Mouse (Mus musculus) layer of hippocampus, adult 8-10 months (tissue): ENCODE data around the gene Jpt1. TPM values are rescaled to one million over a fixed set of nuclear protein-coding genes. Genes with fewer than 3 reads are reported as not detected.

Experiments used
- microRNA-seq, 2 experiments: library from miRNA; unstranded; fragments of <30 nt; microRNA quantifications; one replicate each; pipeline ENCODE4 v1.2.0; 2022
- total RNA-seq, 4 experiments: library from RNA; stranded (reverse); gene quantifications; 2 replicates each; pipeline ENCODE4 v1.2.4; 2022

The Jpt1 gene
- total RNA-seq, 4 experiments from 2014 or later, result 109 to 139 (median 124) TPM

Small RNAs within 50 kb of the gene (microRNA-seq; reads per million reads assigned to microRNA genes)
- 0 reads per million in 2 experiments for gene Mir3968

Other genes with a start within 250 kb of the Jpt1 start
- 10 to 100 TPM; 42.3 to 48.8 (median 44.6) TPM for gene Grin2c, start 247.1 kb downstream of the Jpt1 start, total RNA-seq
- gene Fdxr, start 237.3 kb downstream of the Jpt1 start, total RNA-seq, result 10 to 100 TPM; 22.8 to 25.5 (median 24.6) TPM
- 10 to 100 TPM; 16.7 to 18.5 (median 17.1) TPM for gene Fads6, start 216.7 kb downstream of the Jpt1 start, total RNA-seq
- under 1 TPM; 0.30 to 0.55 (median 0.40) TPM for gene Otop2, start 207.2 kb downstream of the Jpt1 start, total RNA-seq
- under 1 TPM; 0.36 to 0.95 (median 0.59) TPM for gene Ush1g, start 192.3 kb downstream of the Jpt1 start, total RNA-seq
- gene Otop3, start 179.7 kb downstream of the Jpt1 start, total RNA-seq, result under 1 TPM in 2 of 4 experiments, not detected in 2; 0.14 to 0.27 TPM
- 100 to 1,000 TPM; 104 to 119 (median 117) TPM for gene Hid1, start 146.6 kb downstream of the Jpt1 start, total RNA-seq
- gene Cdr2l, start 132.5 kb downstream of the Jpt1 start, total RNA-seq, result 10 to 100 TPM; 25.7 to 29.6 (median 25.9) TPM
- 100 to 1,000 TPM; 100 to 115 (median 105) TPM for gene Mrpl58, start 110.6 kb downstream of the Jpt1 start, total RNA-seq
- 100 to 1,000 TPM; 450 to 501 (median 483) TPM for gene Atp5h, start 94.4 kb downstream of the Jpt1 start, total RNA-seq
- gene Kctd2, start 94.3 kb downstream of the Jpt1 start, total RNA-seq, result 10 to 100 TPM; 67.4 to 74.9 (median 71.2) TPM
- not detected for gene Trim80, start 73.8 kb downstream of the Jpt1 start, total RNA-seq
- gene Slc16a5, start 51.9 kb downstream of the Jpt1 start, total RNA-seq, result under 1 TPM in 1 of 4 experiments, not detected in 3; 0.21 TPM
- gene Armc7, start 38.7 kb downstream of the Jpt1 start, total RNA-seq, result 10 to 100 TPM in 3 of 4 experiments, 1 to 10 TPM in 1; 10.0 to 16.7 (median 13.0) TPM
- gene Nt5c, start 22.5 kb downstream of the Jpt1 start, total RNA-seq, result 10 to 100 TPM; 58.8 to 68.5 (median 66.3) TPM
- gene Sumo2, start 21.9 kb upstream of the Jpt1 start, total RNA-seq, result 100 to 1,000 TPM; 285 to 340 (median 310) TPM
- 10 to 100 TPM; 47.0 to 64.9 (median 53.1) TPM for gene Nup85, start 50.0 kb upstream of the Jpt1 start, total RNA-seq
- gene Mrps7, start 89.5 kb upstream of the Jpt1 start, total RNA-seq, result 10 to 100 TPM; 49.1 to 55.3 (median 52.6) TPM
- gene Gga3, start 89.7 kb upstream of the Jpt1 start, total RNA-seq, result 100 to 1,000 TPM in 2 of 4 experiments, 10 to 100 TPM in 2; 91.9 to 121 (median 102) TPM
- gene Mif4gd, start 98.6 kb upstream of the Jpt1 start, total RNA-seq, result 10 to 100 TPM; 16.5 to 22.5 (median 17.9) TPM
- gene Slc25a19, start 113.9 kb upstream of the Jpt1 start, total RNA-seq, result 10 to 100 TPM; 55.6 to 81.3 (median 64.7) TPM
- gene Grb2, start 194.2 kb upstream of the Jpt1 start, total RNA-seq, result 100 to 1,000 TPM; 179 to 220 (median 196) TPM